In the genomic region with DNA sequence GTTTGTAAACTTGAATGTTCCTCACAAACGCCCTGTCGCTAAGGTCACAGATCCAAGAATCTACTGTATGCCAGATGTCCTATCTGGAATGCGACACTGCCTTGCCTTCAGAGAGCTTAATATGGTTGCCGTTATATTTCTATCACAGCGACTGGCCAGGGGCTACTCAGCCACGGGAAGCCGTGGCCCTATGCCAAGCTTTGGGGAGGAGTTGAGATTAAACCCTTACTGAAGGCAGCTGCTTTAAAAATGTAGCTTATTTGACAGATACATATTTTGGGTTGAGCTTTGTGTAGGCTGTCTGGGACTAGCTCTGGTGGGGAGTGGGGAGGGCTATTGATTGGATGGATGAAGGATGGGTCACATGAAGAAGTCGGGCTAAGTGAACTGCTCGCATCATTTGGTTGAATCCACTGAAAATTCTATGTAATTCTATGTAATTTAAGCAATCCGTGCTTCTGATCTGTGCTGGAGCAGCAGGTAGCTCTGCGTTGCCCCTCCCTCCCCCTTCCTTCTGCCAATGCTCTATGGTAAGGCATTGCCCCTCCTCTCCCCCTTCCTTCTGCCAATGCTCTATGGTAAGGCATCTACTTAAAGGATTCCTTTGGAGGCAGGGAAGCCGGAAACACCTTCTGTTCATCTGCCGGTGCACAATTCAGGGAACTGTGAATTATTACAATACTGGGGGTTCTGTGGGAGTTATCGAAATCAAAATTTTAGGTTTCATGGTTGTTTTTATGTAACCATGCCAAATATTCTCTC, we compare ENCODE assay signal across 10 mouse cellular contexts. TPM values are rescaled to one million over a fixed set of nuclear protein-coding genes. Genes with fewer than 3 reads are reported as not detected.
DNase-seq lines count a peak whose midpoint lies in the region; ATAC-seq and TF ChIP-seq lines count a peak whose summit lies in the region.
"Had no signal": no experiment of that assay in that cellular context is flagged by ENCODE, and none has a peak within 500 bp of the region (broad histone marks: within the 10 kb centered on the region; RNA-seq: fewer than 3 reads in every experiment).

No protein-coding gene starts in this region.

- no peak overlapping the region for H3K9ac ChIP-seq in forebrain, embryonic 14.5 days (ENCODE audit: low read length)
- H3K9ac ChIP-seq in forebrain, embryonic 12.5 days: no peak overlapping the region
- no peak overlapping the region for H3K9ac ChIP-seq in heart, embryonic 16.5 days (ENCODE audit: low read length)

- no peak overlapping the region for H3K27ac ChIP-seq in forebrain, embryonic 14.5 days (ENCODE audit: low read depth, low read length)
- no peak overlapping the region for H3K27ac ChIP-seq in forebrain, embryonic 12.5 days
- peak overlapping the region; percentile 43; the same call in 1 of the 2 replicates for H3K27ac ChIP-seq in layer of hippocampus, adult 2 months
- peak overlapping the region; percentile 84 for H3K27ac ChIP-seq in heart, embryonic 16.5 days (ENCODE audit: low read length)

- no peak overlapping the region for H3K4me2 ChIP-seq in forebrain, embryonic 14.5 days (ENCODE audit: low read length)
- no peak overlapping the region for H3K4me2 ChIP-seq in forebrain, embryonic 12.5 days
- peak overlapping the region; percentile 13 for H3K4me2 ChIP-seq in heart, embryonic 16.5 days (ENCODE audit: low read depth, low read length)

- no peaks in the 10 kb centered on the region for H3K27me3 ChIP-seq in forebrain, embryonic 14.5 days (replicated peaks; ENCODE audit: control insufficient read depth, insufficient read depth, low read length)
- no peaks in the 10 kb centered on the region for H3K27me3 ChIP-seq in forebrain, embryonic 12.5 days
- no peaks in the 10 kb centered on the region for H3K27me3 ChIP-seq in heart, embryonic 16.5 days (ENCODE audit: control insufficient read depth, insufficient read depth, low read length)
- H3K27me3 ChIP-seq: CH12.LX had no signal

- peak; percentile 84; the same call in 1 of the 2 replicates for ATAC-seq in forebrain, embryonic 14.5 days
- no peak for ATAC-seq in forebrain, embryonic 12.5 days (ENCODE audit: low FRiP score)
- ATAC-seq in heart, embryonic 16.5 days (replicated peaks; ENCODE audit: extremely low read depth, insufficient read depth, low FRiP score): peak; percentile 72
- no peak for ATAC-seq in CD4-positive, CD25-positive, alpha-beta regulatory T cell, adult 4 months

- 67% methylated on average over 14 of the region's 14 CpGs for WGBS in forebrain, embryonic 14.5 days
- WGBS in forebrain, embryonic 12.5 days: 81% methylated on average over 14 of the region's 14 CpGs
- 39% methylated on average over 14 of the region's 14 CpGs for WGBS in heart, embryonic 16.5 days

- H3K4me3 ChIP-seq in forebrain, embryonic 14.5 days (ENCODE audit: low read depth, low read length): no peak overlapping the region
- H3K4me3 ChIP-seq in forebrain, embryonic 12.5 days (replicated peaks): no peak overlapping the region
- H3K4me3 ChIP-seq in layer of hippocampus, adult 2 months: no peak overlapping the region; the same call in 1 of the 2 replicates
- 0 out of 2 replicates have a peak overlapping the region, but pooled peaks have one; percentile 3 for H3K4me3 ChIP-seq in heart, embryonic 16.5 days (ENCODE audit: low read length)

- no peaks in the 10 kb centered on the region for H3K36me3 ChIP-seq in forebrain, embryonic 14.5 days (ENCODE audit: control insufficient read depth, insufficient read depth, low read length)
- H3K36me3 ChIP-seq in forebrain, embryonic 12.5 days (replicated peaks): no peaks in the 10 kb centered on the region
- H3K36me3 ChIP-seq in heart, embryonic 16.5 days (ENCODE audit: control insufficient read depth, insufficient read depth): peaks cover 5% of the 10 kb centered on the region; the same call in 1 of the 2 replicates

- H3K4me1 ChIP-seq in forebrain, embryonic 14.5 days (ENCODE audit: control insufficient read depth, insufficient read depth, low read length): peaks cover 6% of the 10 kb centered on the region; the same call in 1 of the 2 replicates
- peaks cover 6% of the 10 kb centered on the region for H3K4me1 ChIP-seq in forebrain, embryonic 12.5 days
- peaks cover 31% of the 10 kb centered on the region for H3K4me1 ChIP-seq in heart, embryonic 16.5 days (ENCODE audit: control insufficient read depth, insufficient read depth, low read length)

- peak; percentile 69 for DNase-seq in forebrain, embryonic 14.5 days (ENCODE audit: low spot score)
- peak; percentile 34 to 38 for DNase-seq in layer of hippocampus, adult 2 months (ENCODE audit: low spot score in 2 of 2)
- no peak for DNase-seq in layer of hippocampus, adult 8-10 months (ENCODE audit: low spot score in 2 of 2)
- DNase-seq in 3T3-L1 (ENCODE audit: low read depth, low spot score): peak; percentile 9
- DNase-seq in retina, postnatal 1 day: no peak
- DNase-seq: kidney, adult 18-20 months had no signal

- no peak for TF ChIP-seq CTCF in layer of hippocampus, adult 2 months (conservative IDR thresholded peaks at IDR 0.05)

- H3K9me3 ChIP-seq in forebrain, embryonic 14.5 days (replicated peaks; ENCODE audit: control insufficient read depth, low read length): no peaks in the 10 kb centered on the region
- no peaks in the 10 kb centered on the region for H3K9me3 ChIP-seq in forebrain, embryonic 12.5 days
- peaks cover 5% of the 10 kb centered on the region; the same call in 1 of the 2 replicates for H3K9me3 ChIP-seq in heart, embryonic 16.5 days (replicated peaks; ENCODE audit: control insufficient read depth, low read length)

RNA-seq across cellular contexts. Expression of gene Prickle1, which starts 28.0 kb away (rescaled TPM):
- polyA plus RNA-seq in forebrain, embryonic 14.5 days (2014; fragmentation: Nextera tagmentation; extraction: Ambion mirVana): 11.0 and 15.6 TPM in 2 replicates
- polyA plus RNA-seq in forebrain, embryonic 12.5 days (2016; fragmentation: Nextera tagmentation; extraction: Ambion mirVana): 9.0 and 11.0 TPM in 2 replicates
- 10 to 100 TPM; 67.4 to 69.2 TPM for total RNA-seq in layer of hippocampus, adult 2 months (2021)
- total RNA-seq in layer of hippocampus, adult 8-10 months (2022): 10 to 100 TPM; 67.6 to 75.5 (median 72.2) TPM
- polyA plus RNA-seq in heart, embryonic 16.5 days (2015; fragmentation: Nextera tagmentation; extraction: Ambion mirVana): 30.3 and 31.0 TPM in 2 replicates
- polyA plus RNA-seq in CD4-positive, CD25-positive, alpha-beta regulatory T cell, adult 4 months (2017; shearing (Covaris generic)): 1 to 10 TPM; 1.5 TPM

Comparison
In these comparisons a context has a peak if more than half of its experiments do, and no peak if none do; other contexts are left out.
1. ATAC-seq: peak in forebrain, embryonic 14.5 days (single experiment) and heart, embryonic 16.5 days (single experiment); none in forebrain, embryonic 12.5 days (single experiment) and CD4-positive, CD25-positive, alpha-beta regulatory T cell, adult 4 months (single experiment).
2. DNase-seq: peak in forebrain, embryonic 14.5 days (single experiment), layer of hippocampus, adult 2 months (2 of 2) and 3T3-L1 (single experiment); none in layer of hippocampus, adult 8-10 months (0 of 2) and retina, postnatal 1 day (single experiment).
3. H3K27ac ChIP-seq: peak in layer of hippocampus, adult 2 months (single experiment) and heart, embryonic 16.5 days (single experiment); none in forebrain, embryonic 14.5 days (single experiment) and forebrain, embryonic 12.5 days (single experiment).